Mouse (Mus musculus) forebrain, embryonic 13.5 days (tissue): ENCODE results near the gene Acox2. TPM values are rescaled to one million over a fixed set of nuclear protein-coding genes. Genes with fewer than 3 reads are reported as not detected.

Experiments used
- ATAC-seq: fragments of 200-750 bp; cut with Nextera tagmentation; 2 replicates; pipeline ENCODE4 v1.8.0; 2017
- H3K27ac ChIP-seq: fragments of 300-500 bp; sonication (generic); 2 replicates; pipeline ENCODE4 v1.5.1; 2015; ENCODE audit warnings: inconsistent platforms, mild to moderate bottlenecking, moderate library complexity
- H3K27me3 ChIP-seq: fragments of 300-500 bp; sonication (generic); 2 replicates; pipeline ENCODE4 v1.6.1; 2015; ENCODE audit warnings: mild to moderate bottlenecking, inconsistent platforms
- H3K36me3 ChIP-seq: fragments of 300-500 bp; sonication (generic); 2 replicates; pipeline ENCODE4 v1.6.1; 2015; ENCODE audit warnings: mild to moderate bottlenecking, inconsistent platforms; ENCODE audit not compliant: poor library complexity, severe bottlenecking
- H3K4me1 ChIP-seq: fragments of 300-500 bp; sonication (generic); 2 replicates; pipeline ENCODE4 v1.6.1; 2015; ENCODE audit warnings: inconsistent platforms
- H3K4me2 ChIP-seq: fragments of 300-500 bp; sonication (generic); 2 replicates; pipeline ENCODE4 v1.6.1; 2015; ENCODE audit warnings: inconsistent platforms, mild to moderate bottlenecking, moderate library complexity
- H3K4me3 ChIP-seq: fragments of 300-500 bp; sonication (generic); 2 replicates; pipeline ENCODE4 v1.5.1; 2015; ENCODE audit warnings: mild to moderate bottlenecking, inconsistent platforms
- H3K9ac ChIP-seq: fragments of 300-500 bp; sonication (generic); 2 replicates; pipeline ENCODE4 v1.6.1; 2015; ENCODE audit warnings: mild to moderate bottlenecking, inconsistent platforms
- H3K9me3 ChIP-seq: fragments of 300-500 bp; sonication (generic); replicated peaks from 2 replicates; pipeline ENCODE4 v1.6.1; 2016; ENCODE audit warnings: inconsistent platforms
- WGBS: fragments of 180-500 bp; shearing (Covaris S2); methylation state at CpG from one replicate; pipeline ENCODE4 v1.1.7; 2015; 5-methylcytosine and 5-hydroxymethylcytosine counted together
- polyA plus RNA-seq: library from polyadenylated mRNA; unstranded; fragments of >200 nt; fragmentation: Nextera tagmentation; extraction: Ambion mirVana; gene quantifications from 2 replicates; pipeline ENCODE4 v1.2.1, GENCODE M21; 2015

The Acox2 gene
- polyA plus RNA-seq, 1 experiment from 2014 or later: not detected

DNA sequence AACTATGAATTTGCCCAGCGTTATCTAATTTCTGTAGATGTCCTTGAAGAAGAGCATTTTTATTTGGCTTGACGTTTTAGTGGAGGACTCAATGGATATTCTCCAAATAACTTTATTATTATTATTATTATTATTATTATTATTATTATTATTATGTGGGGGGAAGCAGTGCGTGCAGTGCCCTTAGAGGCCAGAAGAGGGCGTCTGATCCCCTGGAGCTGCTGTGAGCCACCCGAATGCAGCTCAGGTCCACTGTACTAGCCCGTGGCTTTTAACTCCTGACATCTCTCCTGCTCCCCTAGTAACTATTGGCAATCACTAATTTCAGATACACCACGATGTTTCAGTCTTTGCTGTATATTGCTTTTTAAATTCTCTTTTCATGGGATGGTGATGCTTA is 38.8 kb downstream of the Acox2 start:
- H3K4me1 ChIP-seq: peaks cover 40% of the 10 kb centered on the region
- H3K27ac ChIP-seq: no peak overlapping the region
- H3K4me2 ChIP-seq: no peak overlapping the region
- H3K4me3 ChIP-seq: no peak overlapping the region
- no peaks in the 10 kb centered on the region for H3K9me3 ChIP-seq
- H3K36me3 ChIP-seq: peaks cover 22% of the 10 kb centered on the region
- WGBS: 62% methylated on average over 7 of the region's 7 CpGs
- H3K9ac ChIP-seq: no peak overlapping the region
- ATAC-seq: no peak
- peaks cover 9% of the 10 kb centered on the region for H3K27me3 ChIP-seq

DNA sequence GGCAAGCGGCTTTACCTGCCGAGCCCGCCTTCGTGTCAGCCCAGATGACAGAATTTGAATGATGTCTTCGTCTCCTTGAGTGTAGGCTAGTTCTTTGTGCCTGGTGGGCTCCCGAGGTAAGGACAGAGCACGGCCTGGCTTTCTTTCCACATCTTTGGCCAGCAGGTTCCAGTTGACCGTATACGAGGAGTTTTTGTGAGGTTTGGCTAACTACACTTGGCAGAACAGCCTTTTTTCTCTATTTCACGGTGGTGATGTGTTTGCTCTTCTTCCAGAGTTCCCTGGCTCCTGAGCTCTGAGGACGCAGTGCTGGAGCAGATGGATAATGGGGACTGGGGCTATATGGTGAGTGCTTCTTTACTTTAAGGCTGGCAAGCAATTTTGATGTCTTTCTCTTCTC is 39.3 kb downstream of the Acox2 start:
- H3K36me3 ChIP-seq: peaks cover 22% of the 10 kb centered on the region
- no peak overlapping the region for H3K4me3 ChIP-seq
- peaks cover 9% of the 10 kb centered on the region for H3K27me3 ChIP-seq
- H3K4me1 ChIP-seq: peaks cover 45% of the 10 kb centered on the region
- WGBS: 46% methylated on average over 11 of the region's 11 CpGs
- no peaks in the 10 kb centered on the region for H3K9me3 ChIP-seq
- no peak for ATAC-seq
- no peak overlapping the region for H3K9ac ChIP-seq
- no peak overlapping the region for H3K27ac ChIP-seq
- H3K4me2 ChIP-seq: no peak overlapping the region

DNA sequence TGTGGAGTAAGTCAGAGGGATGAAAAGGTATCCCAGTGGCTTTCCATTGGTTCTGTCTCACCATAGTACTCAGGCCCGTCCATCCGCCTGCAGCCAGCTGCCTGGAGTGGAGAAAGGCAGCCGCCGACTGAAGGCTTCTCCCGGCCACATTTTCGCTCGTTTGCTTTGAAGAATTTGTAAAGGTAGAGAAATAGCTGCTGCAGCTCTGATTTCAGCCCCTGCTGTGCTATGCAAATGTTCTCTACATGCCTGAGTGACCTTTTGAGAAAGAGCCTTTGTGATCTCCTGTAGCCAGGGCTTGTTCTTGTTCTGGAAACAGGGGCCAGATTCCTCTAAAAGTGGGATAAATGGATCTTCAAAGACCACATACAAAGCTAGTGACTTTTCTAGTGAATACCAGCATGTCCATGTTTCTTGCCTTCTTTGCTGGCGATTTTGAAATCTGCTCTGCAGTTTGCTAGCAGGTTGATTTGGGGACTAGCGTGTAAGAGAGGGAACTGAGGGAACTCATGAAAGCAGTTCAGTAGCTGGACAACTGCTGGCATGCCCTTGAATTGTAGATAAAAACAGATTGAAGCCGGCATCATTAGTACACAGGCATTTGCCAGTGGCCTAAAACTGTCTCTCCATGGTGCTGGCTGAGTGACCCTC is 40.3 kb downstream of the Acox2 start:
- Histone ChIP-seq H3K36me3 (peaks cover 19% of the 10 kb centered on the region), H3K27me3 (peaks cover 9% of the 10 kb centered on the region), H3K9me3 (no peaks in the 10 kb centered on the region), H3K4me3 (no peak overlapping the region; the same call in 1 of the 2 replicates), H3K4me2 (peak overlapping the region; percentile 45), H3K9ac (peak overlapping the region; percentile 30; the same call in 1 of the 2 replicates), H3K27ac (peak overlapping the region; percentile 68), H3K4me1 (peaks cover 49% of the 10 kb centered on the region)
- 3% methylated on average over 10 of the region's 10 CpGs for WGBS
- ATAC-seq: peak; percentile 22; the same call in 1 of the 2 replicates

DNA sequence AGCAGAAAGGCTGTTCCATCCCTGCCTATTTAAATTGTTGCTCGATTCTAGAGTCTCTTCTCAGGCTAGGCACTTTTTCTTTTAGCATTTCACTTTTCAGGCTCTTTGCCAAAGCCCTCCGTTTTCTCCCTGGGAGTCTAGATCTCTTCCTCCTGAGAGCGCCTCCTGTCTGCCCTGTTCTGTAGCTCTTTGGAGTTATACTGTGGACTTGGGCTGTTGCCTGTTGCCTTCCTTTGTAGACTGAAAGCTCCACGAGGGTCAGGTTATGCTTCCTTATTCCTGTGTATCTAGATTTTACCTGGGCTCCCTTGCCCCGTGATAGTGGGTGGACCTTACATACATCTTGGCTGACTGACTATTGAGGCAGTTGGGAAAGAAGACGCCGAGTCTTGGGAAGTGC is 40.9 kb downstream of the Acox2 start:
- peaks cover 9% of the 10 kb centered on the region for H3K27me3 ChIP-seq
- H3K36me3 ChIP-seq: peaks cover 16% of the 10 kb centered on the region
- 22% methylated on average over 7 of the region's 7 CpGs for WGBS
- no peaks in the 10 kb centered on the region for H3K9me3 ChIP-seq
- H3K27ac ChIP-seq: peak overlapping the region; percentile 68
- H3K4me1 ChIP-seq: peaks cover 49% of the 10 kb centered on the region
- H3K4me2 ChIP-seq: peak overlapping the region; percentile 45
- no peak overlapping the region for H3K4me3 ChIP-seq
- no peak for ATAC-seq
- 0 out of 2 replicates have a peak overlapping the region, but pooled peaks have one; percentile 30 for H3K9ac ChIP-seq

DNA sequence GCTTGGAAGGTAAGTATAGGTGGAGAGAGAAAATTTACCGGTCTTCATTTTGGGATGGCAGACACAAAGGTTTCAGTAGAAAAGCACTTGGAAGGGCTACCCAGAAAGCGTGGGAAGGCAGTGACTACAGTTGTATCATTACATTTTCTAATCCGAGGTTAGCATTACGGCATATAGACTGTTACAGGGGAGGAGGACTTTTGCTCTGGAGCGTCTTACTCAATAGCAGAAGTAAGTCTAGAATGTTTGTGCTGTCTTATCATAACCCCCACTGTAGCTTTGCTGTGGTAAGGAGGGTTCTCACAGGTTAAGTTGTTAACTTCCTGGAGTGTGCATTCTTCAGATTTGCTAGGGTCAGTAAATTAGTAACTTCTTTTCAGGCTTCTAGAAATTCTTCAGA is 43.1 kb downstream of the Acox2 start:
- Histone ChIP-seq H3K27ac (no peak overlapping the region), H3K4me2 (peak overlapping the region; percentile 82), H3K4me1 (peaks cover 49% of the 10 kb centered on the region), H3K9ac (no peak overlapping the region; the same call in 1 of the 2 replicates), H3K9me3 (no peaks in the 10 kb centered on the region), H3K4me3 (peak overlapping the region; percentile 61; the same call in 1 of the 2 replicates), H3K27me3 (peaks cover 9% of the 10 kb centered on the region), H3K36me3 (no peaks in the 10 kb centered on the region)
- no peak for ATAC-seq
- WGBS: 55% methylated on average over 5 of the region's 5 CpGs

GRCm38 (mm10) chr14:8215208-8215778 is 43.9 kb downstream of the Acox2 start:
- Histone ChIP-seq H3K27ac (no peak overlapping the region), H3K27me3 (peaks cover 9% of the 10 kb centered on the region), H3K36me3 (no peaks in the 10 kb centered on the region), H3K4me2 (peak overlapping the region; percentile 82), H3K4me3 (peak overlapping the region; percentile 61), H3K4me1 (peaks cover 49% of the 10 kb centered on the region), H3K9ac (peak overlapping the region; percentile 89), H3K9me3 (no peaks in the 10 kb centered on the region)
- no peak for ATAC-seq
- 12% methylated on average over 21 of the region's 21 CpGs for WGBS

DNA sequence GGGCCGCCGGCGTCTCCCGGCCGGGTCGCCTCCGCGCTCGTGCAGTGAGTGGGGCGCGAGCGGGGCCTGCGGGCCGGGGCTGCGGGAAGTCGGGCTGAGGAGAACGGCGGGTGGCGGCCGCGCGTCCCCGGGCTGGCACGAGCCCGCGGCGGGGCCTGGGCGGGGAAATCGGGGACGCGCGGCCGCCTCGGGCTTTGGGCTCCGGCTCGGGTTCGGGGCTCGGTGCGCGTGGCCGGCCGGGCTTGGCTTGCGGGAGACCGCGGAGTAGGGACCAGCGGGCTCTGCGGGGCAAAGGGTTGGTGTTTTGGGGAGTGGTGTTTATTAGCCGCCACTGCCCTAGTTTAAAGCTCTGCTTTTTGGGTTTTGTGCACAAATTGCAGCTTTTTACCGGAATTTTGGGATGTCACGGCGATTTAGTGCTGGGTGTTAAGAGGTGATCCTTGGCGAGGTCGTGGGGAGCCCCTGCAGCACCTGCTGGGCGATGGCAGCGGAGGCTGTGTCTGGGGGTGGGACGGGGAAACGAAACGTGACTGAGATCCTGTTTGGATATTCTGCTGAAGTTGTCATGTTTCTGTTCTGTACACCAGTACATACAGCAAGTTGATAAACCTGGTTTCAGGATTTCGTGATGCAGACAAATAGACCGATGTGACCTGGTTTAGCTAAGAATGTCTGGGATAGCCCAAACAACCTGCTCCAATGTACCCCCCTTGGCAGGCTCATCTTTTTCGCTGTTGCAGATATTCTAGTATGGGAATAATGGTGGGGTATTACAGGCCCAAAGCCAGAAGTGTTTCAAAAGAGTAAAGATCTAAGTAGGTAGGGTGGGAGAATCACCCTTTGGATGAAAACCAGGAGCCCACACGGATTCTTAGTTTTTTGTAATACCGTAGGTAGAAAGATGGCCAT is 44.6 kb downstream of the Acox2 start:
- peaks cover 9% of the 10 kb centered on the region for H3K27me3 ChIP-seq
- 3% methylated on average over 49 of the region's 63 CpGs for WGBS
- peak; percentile 79 for ATAC-seq
- peak overlapping the region; percentile 82 for H3K27ac ChIP-seq
- peak overlapping the region; percentile 89 for H3K9ac ChIP-seq
- peak overlapping the region; percentile 82 for H3K4me2 ChIP-seq
- peaks cover 43% of the 10 kb centered on the region for H3K4me1 ChIP-seq
- H3K4me3 ChIP-seq: peak overlapping the region; percentile 61
- H3K9me3 ChIP-seq: no peaks in the 10 kb centered on the region
- no peaks in the 10 kb centered on the region for H3K36me3 ChIP-seq

GRCm38 (mm10) chr14:8213803-8214224 is 45.3 kb downstream of the Acox2 start, which contains the start of gene Kctd6:
Gene Kctd6, plus strand, starts transcription at chr14:8214140.
- ATAC-seq: peak; percentile 95
- Histone ChIP-seq H3K27me3 (peaks cover 9% of the 10 kb centered on the region), H3K4me1 (peaks cover 37% of the 10 kb centered on the region), H3K36me3 (no peaks in the 10 kb centered on the region), H3K4me2 (peak within 1 kb of the TSS; percentile 82), H3K27ac (peak within 1 kb of the TSS; percentile 82), H3K9me3 (no peaks in the 10 kb centered on the region), H3K9ac (peak within 1 kb of the TSS; percentile 89), H3K4me3 (peak within 1 kb of the TSS; percentile 61)
- 0% methylated on average over 19 of the region's 49 CpGs for WGBS

DNA sequence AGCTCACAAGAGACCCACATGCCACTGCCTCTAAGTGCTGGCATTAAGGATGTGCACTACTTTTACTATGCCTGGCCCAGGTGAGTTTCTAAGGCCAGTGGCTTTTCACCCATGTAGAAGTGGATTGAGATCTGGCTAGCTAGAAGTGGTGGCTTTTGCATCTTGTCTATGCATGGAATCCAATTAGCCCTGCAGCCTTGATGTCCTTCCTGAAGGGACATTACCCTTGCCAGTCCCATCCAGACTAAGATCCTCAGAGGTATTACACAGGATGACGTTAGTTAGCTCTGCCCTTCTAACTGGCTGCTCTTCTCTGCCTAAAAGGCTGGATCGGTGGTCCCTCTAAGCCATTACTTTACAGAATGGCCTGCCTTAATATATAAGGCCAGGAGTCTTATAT is 46.2 kb downstream of the Acox2 start:
- WGBS: 81% methylated on average over 2 of the region's 2 CpGs

GRCm38 (mm10) chr14:8209896-8210295 is 49.3 kb downstream of the Acox2 start:
- no peak overlapping the region for H3K4me3 ChIP-seq
- no peaks in the 10 kb centered on the region for H3K27me3 ChIP-seq
- no peaks in the 10 kb centered on the region for H3K9me3 ChIP-seq
- H3K4me2 ChIP-seq: no peak overlapping the region
- peaks cover 19% of the 10 kb centered on the region for H3K4me1 ChIP-seq
- no peak overlapping the region for H3K27ac ChIP-seq
- no peaks in the 10 kb centered on the region for H3K36me3 ChIP-seq
- WGBS: 88% methylated on average over 2 of the region's 2 CpGs
- no peak for ATAC-seq
- H3K9ac ChIP-seq: no peak overlapping the region

More for the DNA sequence above, 46.2 kb downstream of the Acox2 start:
- H3K4me3 ChIP-seq: no peak overlapping the region
- H3K27ac ChIP-seq: no peak overlapping the region
- H3K4me1 ChIP-seq: peaks cover 29% of the 10 kb centered on the region
- no peaks in the 10 kb centered on the region for H3K9me3 ChIP-seq
- H3K27me3 ChIP-seq: peaks cover 9% of the 10 kb centered on the region
- no peak overlapping the region for H3K4me2 ChIP-seq
- ATAC-seq: no peak
- no peak overlapping the region for H3K9ac ChIP-seq
- no peaks in the 10 kb centered on the region for H3K36me3 ChIP-seq

DNA sequence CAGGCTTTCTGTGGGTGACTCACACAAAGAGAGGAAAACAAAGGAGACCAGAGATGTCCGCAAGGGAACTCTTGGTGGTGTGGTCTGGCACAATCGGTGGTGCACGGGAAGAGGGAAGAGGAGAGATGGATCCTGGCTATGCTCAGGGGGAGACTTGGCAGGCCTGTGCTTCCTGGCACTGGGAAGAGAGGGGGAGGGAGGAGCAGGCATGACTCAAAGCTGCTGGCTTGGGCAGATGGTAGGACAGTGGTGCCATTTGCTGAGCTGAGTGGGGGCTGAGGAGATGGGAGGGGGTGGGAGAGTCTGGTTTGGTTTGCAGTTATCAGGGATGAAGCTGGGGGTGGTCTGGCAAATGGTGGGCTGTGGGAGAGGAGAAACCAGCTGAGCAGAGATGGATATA is 50.3 kb downstream of the Acox2 start:
- no peaks in the 10 kb centered on the region for H3K36me3 ChIP-seq
- H3K4me3 ChIP-seq: no peak overlapping the region
- 56% methylated on average over 3 of the region's 3 CpGs for WGBS
- ATAC-seq: peak; percentile 47; the same call in 1 of the 2 replicates
- peak overlapping the region; percentile 16; the same call in 1 of the 2 replicates for H3K27ac ChIP-seq
- no peak overlapping the region for H3K4me2 ChIP-seq
- peaks cover 15% of the 10 kb centered on the region for H3K4me1 ChIP-seq
- no peak overlapping the region for H3K9ac ChIP-seq
- H3K27me3 ChIP-seq: no peaks in the 10 kb centered on the region
- H3K9me3 ChIP-seq: no peaks in the 10 kb centered on the region

DNA sequence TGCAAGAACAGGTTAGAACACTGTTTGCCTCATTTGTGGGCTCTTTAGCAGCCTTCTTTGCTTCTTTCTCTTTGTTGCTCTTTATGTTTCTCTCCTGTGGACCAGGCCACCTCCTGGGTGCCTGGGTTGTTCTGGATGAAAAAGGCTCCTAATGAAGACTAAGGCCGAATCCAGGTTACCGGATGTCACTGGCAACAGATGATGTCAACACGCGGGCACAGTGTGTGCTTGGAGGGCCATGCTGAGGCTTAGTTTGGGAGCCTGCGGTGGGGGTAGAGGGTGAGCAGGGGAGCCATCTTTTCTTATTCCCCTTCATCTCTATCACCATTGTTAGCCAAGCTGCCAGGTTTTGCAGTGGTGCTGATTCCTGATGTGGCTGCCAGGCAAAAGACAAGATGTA is 51.6 kb downstream of the Acox2 start:
- no peak overlapping the region for H3K4me3 ChIP-seq
- H3K27ac ChIP-seq: peak overlapping the region; percentile 54
- ATAC-seq: peak; percentile 54; the same call in 1 of the 2 replicates
- H3K27me3 ChIP-seq: no peaks in the 10 kb centered on the region
- H3K9me3 ChIP-seq: no peaks in the 10 kb centered on the region
- H3K36me3 ChIP-seq: no peaks in the 10 kb centered on the region
- no peak overlapping the region for H3K4me2 ChIP-seq
- H3K9ac ChIP-seq: no peak overlapping the region
- 45% methylated on average over 5 of the region's 5 CpGs for WGBS
- H3K4me1 ChIP-seq: peaks cover 15% of the 10 kb centered on the region
